Mouse (Mus musculus): ENCODE data around the gene Mfge8.

The Mfge8 gene

DNA sequence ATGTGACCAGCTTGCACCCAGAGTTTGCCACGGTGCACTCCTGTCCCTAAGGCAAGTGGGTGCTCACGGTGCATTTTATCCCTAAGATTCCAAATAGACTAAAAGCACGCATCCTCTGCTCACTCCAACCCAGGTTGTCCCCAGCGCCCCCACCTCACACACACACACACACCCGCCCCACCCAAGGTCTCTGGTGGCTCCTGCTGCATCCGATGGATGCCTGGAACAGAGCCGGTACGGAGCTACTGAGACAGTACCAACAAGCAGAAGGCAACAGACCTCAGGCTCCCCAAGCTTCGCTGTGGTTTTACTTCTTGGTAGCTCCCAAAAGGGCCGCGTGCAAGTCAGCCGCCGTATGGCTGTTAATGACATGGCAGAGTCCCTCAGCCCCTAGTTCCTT lies 18.5 kb downstream of the Mfge8 start:
- no peak for DNase-seq (ENCODE audit: low spot score in 2 of 2)

GRCm38 (mm10) chr7:79129883-79130282 lies 19.0 kb downstream of the Mfge8 start:
- DNase-seq (ENCODE audit: low spot score in 2 of 2): no peak

GRCm38 (mm10) chr7:79123465-79123864 lies 25.4 kb downstream of the Mfge8 start:
- DNase-seq (ENCODE audit: low spot score in 2 of 2): peak in 1 of 2 experiments; percentile 48

GRCm38 (mm10) chr7:79113848-79114247 lies 35.0 kb downstream of the Mfge8 start:
- no peak for DNase-seq (ENCODE audit: low spot score in 2 of 2)

DNA sequence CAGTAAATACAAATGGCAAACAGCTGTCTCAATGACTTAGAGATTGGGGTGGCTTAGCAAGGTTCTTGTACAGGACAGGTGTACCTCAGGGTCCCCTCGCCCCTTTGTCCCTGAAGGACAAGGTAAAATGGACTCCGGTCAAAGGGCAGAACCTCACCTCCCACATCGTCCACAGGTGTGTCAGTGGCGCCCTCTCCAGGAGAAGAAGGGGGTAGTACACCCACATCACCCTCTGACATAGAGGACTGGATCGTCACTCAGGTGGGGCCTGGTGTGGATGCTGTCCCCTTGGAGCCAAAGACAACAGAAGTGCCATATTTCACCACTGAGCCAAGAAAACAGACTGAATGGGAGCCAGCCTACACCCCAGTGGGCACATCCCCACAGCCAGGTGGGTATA lies 52.4 kb downstream of the Mfge8 start:
- DNase-seq (ENCODE audit: low spot score in 2 of 2): no peak

GRCm38 (mm10) chr7:79089111-79089510 lies 59.7 kb downstream of the Mfge8 start:
- no peak for DNase-seq (ENCODE audit: low spot score in 2 of 2)
